Mouse (Mus musculus) urinary bladder, postnatal 4 days (tissue): ENCODE measurements around the gene Nubp2.

ENCODE experiments used
- DNase-seq, 2 experiments: peaks; one replicate each; pipeline ENCODE4 v3.0.0; 2021 to 2022; ENCODE audit warnings: low spot score in 2 of 2

The Nubp2 gene

GRCm38 (mm10) chr17:24860076-24860475 lies 26.1 kb downstream of the Nubp2 start:
- no peak for DNase-seq

- DNase-seq, result no peak
Observed at GRCm38 (mm10) chr17:24858967-24859366, 27.2 kb downstream of the Nubp2 start.

- no peak for DNase-seq
Observed at GRCm38 (mm10) chr17:24857831-24858470, 28.2 kb downstream of the Nubp2 start.

DNA sequence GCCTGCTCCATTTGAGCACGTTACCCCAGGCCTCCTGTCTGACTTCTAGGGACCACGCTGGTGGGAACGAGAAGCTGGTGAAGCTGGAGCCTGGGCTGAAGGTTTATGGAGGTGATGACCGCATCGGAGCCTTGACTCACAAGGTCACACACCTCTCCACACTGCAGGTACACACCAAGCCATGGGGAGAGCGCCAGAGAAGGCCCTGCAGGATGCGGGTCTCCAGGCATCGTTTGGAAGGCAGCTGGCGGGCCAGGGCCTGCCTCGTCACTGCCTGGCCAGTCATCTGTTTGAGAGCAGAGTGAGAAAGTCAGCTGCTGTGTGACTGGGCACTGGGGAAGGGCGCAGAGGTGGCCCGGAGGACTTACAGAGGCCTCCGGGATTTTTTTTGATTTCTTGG lies 29.6 kb downstream of the Nubp2 start:
- no peak for DNase-seq

- no peak for DNase-seq
Observed at GRCm38 (mm10) chr17:24855838-24856464, 30.2 kb downstream of the Nubp2 start.

- no peak for DNase-seq
Observed at GRCm38 (mm10) chr17:24851381-24852125, 34.6 kb downstream of the Nubp2 start.

DNA sequence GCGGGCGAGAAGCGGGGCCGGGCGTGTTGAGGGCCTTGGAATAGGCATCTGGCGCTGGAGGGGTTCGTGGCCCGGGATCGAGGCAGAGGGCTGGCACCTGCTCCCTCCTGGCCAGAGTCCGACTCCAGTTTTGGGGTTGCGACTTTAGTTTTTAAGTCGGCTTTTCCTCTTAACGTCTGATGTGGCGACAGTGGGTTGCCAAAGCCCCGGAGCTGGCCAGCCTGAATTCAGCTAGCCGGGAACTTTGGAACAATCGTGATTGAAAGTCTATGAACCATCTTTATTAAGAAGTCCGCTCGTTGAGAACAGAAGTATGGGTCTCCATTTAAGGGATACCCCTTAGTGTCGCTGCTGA lies 35.4 kb downstream of the Nubp2 start:
- no peak for DNase-seq

DNA sequence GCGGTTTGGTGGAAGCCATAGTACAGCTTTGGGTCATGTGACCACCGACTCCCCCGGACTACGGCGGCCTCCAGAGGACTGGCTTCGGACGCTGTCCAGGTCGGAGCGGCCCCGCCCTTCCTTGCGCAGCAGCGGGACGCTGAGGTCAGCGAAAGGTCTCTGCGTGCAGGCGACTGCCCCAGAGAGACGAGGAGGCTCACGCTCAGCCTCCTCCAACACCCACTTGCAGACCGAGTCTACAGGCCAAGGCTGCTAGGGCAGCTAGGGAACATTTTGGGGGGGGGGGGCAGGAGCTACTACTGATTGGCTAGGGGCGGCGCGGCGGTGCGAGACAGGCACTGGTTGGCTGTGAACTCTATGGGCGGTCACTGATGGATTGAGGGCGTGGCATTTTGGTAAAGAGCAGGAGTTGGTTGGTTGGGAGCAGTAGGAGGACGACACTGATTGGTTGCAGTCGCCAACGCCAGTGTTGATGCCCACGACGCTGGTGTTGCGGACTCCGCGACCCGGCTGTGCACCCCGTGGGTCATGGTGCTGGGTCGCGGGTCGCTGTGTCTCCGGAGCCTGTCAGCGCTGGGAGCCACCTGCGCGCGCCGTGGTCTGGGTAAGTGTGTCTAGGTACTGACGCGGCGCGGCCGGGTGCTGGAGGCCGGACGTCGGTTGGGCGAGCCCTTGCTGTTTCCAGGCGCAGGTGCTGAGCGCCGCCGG lies 35.9 kb downstream of the Nubp2 start, which contains the start of gene Fahd1:
Gene Fahd1 (minus strand): TSS at position 300 of the 708 bp plus-strand sequence.
- DNase-seq, result peak; percentile 93 to 94

DNA sequence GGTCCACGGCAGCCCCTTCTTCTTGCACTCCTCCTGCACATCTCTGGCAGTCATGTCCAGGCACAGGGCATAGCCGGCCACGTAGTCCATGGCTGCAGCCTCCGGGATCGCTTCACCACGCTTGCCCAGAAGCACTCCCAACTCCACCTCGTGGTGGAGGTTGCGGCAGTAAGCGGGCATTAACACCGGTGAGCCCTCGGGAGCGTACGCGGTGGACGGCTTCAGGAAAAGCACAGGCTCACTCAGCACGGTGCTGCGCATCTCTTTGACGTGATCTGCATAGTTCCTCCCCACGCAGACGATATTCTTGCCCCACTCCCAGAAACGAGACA lies 36.5 kb downstream of the Nubp2 start:
- no peak for DNase-seq

- DNase-seq, result no peak
Observed at GRCm38 (mm10) chr17:24848600-24849031, 37.5 kb downstream of the Nubp2 start.

- no peak for DNase-seq
Observed at GRCm38 (mm10) chr17:24847386-24847785, 38.8 kb downstream of the Nubp2 start.

GRCm38 (mm10) chr17:24844525-24844924 lies 41.6 kb downstream of the Nubp2 start:
- no peak for DNase-seq

- DNase-seq, result no peak
Observed at GRCm38 (mm10) chr17:24842631-24843030, 43.5 kb downstream of the Nubp2 start.

DNA sequence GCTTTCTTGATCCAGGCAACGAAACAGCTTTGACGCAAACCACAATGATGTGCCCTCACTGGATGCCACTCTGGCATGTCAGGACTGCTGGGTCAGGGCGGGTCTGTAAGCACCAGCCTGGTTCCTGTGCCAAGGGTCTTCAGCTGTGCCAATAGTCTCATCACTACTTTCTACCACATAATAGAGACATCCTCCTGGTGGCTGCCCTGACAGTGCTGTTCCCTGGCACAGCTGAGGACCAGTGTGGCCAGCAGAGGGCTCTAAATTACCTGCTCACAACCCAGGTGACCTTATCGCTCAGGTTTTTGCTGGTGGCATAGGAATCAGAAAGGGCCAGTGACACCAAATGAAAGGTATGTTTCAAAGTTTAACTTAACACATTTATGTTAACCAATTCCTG lies 45.0 kb downstream of the Nubp2 start:
- no peak for DNase-seq

GRCm38 (mm10) chr17:24840341-24840740 lies 45.8 kb downstream of the Nubp2 start:
- no peak for DNase-seq

DNA sequence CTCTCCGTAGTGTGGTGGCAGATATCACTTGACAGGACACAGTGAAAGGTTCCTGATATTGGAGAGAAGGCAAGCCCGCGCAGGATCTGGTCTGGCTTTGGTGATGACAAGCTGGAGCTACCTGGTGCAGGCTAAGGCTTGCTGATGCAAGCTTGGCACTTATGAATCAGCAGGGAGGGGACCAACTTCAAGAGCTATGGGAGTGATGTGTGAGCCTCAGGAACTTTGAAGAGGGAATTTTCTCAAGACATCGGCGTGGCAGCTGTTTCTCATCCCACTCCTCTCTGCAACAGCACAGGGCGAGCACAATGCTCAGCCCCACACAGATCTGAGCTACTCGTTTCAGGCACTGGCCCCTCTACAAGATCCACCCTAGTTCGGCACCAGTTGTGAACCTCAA lies 46.3 kb downstream of the Nubp2 start, which contains the start of gene Hagh:
Gene Hagh (plus strand): TSS at position 302 of the 400 bp plus-strand sequence.
- DNase-seq, result no peak
